Mouse (Mus musculus) adrenal gland, adult 18-20 months (tissue): ENCODE results near the gene Nr2e3. TPM values are rescaled to one million over a fixed set of nuclear protein-coding genes. Genes with fewer than 3 reads are reported as not detected.
A peak's percentile ranks its signal among the peaks of the same experiment; 100 is the strongest.
"Not testable (repeated sequence)": the region's sequence is repeated elsewhere in the genome, so short reads cannot be mapped to it uniquely, and the experiment has no call there.

Experiments used
- DNase-seq, 2 experiments: peaks; one replicate each; pipeline ENCODE4 v3.0.0; 2021 to 2022; ENCODE audit warnings: low spot score in 2 of 2
- total RNA-seq, 2 experiments: library from RNA; stranded (reverse); gene quantifications; 1 replicate in 1 of 2; 2 replicates in 1 of 2; pipeline ENCODE4 v1.2.3; 2021

Nr2e3 gene
- total RNA-seq, 2 experiments from 2014 or later = not detected

- DNase-seq = peak in 1 of 2 experiments; percentile 13
Measured at GRCm38 (mm10) chr9:59951001-59951750, 9.3 kb downstream of the Nr2e3 start.

GRCm38 (mm10) chr9:59949981-59950380 lies 10.5 kb downstream of the Nr2e3 start:
- DNase-seq = peak in 1 of 2 experiments; percentile 12

GRCm38 (mm10) chr9:59949511-59949910 lies 10.9 kb downstream of the Nr2e3 start:
- DNase-seq = no peak

DNA sequence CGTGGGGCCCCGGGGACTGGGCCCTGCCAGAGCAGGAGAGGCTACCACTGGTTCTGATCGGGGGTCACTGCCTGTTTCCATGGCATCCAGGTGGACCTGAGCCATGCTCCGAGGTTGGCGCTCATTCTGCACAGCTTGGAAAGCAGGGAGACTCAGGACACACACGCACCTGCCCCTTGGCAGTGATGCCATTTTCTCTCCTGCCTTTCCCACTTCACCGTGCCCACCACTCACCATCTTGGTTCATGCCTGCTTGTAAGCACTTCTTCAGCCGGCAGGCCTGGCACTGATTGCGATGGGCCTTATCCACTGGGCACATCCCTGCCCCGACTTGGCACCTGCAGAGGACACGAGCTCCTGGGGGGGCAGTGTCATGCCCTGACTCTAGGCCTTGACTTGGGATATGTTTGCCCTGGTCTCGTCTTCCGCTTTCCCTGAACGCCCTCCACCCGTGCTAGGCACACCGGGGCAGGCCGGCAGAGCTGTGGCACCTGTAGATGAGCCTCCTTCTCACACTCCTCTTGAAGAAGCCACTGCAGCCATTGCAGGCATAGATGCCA lies 11.7 kb downstream of the Nr2e3 start:
- DNase-seq = peak in 1 of 2 experiments; percentile 15

DNA sequence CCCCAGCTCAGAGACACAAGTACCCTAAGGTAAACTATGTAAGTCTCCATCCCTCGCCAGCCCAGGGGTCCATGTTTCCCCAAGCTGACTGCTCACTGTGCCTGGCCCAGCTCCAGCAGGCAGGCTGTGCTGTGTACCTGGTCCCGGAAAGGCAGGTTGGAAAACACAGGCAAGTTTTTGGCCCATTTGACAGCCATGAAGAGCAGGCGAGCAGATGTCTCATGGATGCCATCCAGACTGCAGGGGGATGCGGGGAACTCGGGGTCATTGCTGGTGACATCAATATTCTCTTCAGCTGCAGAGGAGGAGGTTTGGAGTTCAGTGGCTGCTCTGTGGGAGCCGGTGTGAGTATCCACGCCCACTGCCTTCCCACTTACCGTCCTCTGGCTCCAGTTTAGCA lies 12.2 kb downstream of the Nr2e3 start:
- peak in 1 of 2 experiments; percentile 19 for DNase-seq

- peak in 1 of 2 experiments; percentile 15 for DNase-seq
Measured at GRCm38 (mm10) chr9:59947271-59947670, 13.2 kb downstream of the Nr2e3 start.

DNA sequence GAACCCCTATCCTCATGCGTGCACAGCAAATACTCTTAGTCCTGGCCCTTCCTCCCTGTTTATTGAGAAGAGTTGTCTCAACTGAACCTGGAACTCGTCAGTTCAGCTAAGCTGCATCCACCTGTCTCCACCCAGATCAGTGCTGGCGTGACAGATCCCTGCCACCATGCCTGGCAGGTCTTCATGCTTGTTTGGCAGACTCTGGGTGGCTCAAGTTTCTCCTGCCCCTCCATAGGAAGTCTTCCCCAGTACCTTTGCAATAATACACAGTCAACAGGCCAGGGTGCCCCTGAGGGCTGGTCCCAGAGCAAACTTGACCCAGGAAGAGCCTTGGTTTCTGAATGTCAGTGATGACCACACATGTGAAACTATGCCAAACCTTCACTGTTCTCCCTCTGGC lies 15.2 kb downstream of the Nr2e3 start:
- no peak for DNase-seq

- no peak for DNase-seq
Measured at GRCm38 (mm10) chr9:59943826-59944225, 16.6 kb downstream of the Nr2e3 start.

DNA sequence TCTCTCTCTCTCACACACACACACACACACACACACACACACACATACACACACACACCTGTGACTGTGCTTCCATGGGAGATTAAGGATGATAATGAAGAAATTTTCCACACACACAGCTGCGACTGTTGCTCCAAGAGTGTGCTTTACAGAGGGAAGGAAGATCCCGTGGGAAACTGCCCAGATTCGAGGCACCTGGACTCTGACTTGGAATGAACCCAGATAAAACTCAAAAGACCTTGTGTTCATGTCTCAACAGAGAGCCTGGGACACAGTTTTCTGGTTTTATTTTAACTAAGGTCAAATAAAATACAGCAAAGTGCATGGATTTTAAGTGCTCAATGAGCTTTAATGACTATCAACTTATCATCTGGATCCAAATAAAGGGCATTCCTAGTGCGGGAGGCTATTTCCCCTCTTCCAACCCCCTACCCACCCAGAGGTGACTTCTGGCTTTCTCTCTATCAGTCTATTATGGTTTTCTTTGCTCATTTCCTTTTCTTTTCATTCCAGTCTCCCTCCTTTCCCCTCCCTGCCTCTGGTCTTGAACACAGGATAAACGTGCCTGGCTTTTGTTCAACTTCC lies 17.9 kb downstream of the Nr2e3 start:
- DNase-seq = no peak

DNA sequence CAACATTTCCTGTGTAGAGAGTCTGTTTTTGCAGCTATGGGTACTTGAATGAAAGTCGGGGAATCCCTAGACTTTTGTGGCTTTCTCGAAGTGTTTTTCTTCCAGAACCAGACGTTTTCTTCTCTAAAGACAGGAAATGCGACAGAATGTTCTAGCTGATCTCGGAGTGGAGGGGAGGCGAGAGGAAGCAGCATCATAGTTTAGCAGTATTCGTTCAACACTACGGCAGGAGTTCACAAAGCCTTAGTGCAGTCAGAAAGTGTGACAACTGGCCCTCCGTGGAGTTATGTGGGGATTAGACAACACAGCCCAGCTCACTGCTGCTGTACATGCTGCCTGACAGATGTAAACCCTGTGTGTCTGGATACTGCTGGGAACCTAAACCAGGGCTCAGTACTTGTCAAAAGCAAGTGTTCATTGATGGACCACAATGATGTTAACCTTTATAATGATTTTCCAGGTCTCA lies 18.5 kb downstream of the Nr2e3 start:
- DNase-seq = no peak

- no peak for DNase-seq
Measured at GRCm38 (mm10) chr9:59940913-59941884, 19.3 kb downstream of the Nr2e3 start.

DNA sequence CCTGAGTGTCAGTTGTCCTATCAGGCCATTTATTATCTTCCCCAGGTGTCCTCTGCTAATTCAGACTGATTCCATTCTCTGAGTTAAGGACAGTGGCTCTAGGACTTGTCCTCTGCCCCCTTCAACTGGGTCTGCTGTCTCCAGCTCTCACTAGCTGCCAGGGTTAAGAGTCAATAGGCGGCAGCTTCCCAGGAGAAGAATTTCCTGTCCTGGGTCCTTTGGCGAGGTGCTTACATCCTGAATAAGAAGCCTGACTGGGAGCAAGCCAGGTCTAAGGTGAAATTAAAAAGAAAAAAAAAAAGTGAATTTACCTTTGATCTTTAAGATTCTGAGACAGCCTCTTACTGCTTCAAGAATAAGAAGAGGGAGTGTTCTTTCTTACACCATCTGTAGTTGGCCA lies 20.8 kb downstream of the Nr2e3 start:
- DNase-seq = no peak

DNA sequence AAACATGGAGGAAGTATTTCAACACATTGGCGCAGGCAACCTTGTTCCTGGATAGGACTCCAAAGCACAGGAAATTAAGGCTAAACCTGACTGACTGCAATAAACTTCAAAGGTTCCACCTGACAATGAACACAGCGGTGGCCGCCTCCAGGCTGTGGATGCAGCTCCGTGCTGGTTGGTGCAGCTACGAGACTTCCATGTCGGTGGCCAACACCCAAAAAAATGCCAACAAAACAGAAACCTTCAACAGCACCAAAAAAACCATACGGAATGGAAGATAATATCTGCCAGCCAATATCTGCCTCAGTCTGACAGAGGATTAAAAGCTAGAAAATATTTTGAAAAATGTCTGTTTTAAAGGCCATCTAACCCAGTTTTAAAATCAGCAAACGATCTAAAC lies 21.9 kb downstream of the Nr2e3 start:
- DNase-seq = no peak

DNA sequence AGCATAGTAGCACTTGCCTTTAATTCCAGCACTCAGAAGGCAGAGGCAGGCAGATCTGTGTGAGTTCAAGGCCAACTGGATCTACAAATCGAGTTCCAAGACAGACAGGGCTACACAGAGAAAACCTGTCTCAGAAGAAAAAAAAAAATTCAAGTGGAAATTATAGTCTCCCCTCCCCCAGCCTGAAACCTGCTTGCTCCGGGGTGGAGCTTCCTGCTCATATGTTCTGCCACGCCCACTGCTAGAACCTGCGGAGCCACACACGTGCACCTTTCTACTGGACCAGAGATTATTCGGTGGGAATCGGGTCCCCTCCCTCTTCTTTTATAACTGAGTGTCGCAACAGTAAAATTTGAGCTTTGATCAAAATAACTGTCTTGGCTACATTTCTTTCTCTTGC lies 24.6 kb downstream of the Nr2e3 start:
- not testable (repeated sequence) for DNase-seq

DNA sequence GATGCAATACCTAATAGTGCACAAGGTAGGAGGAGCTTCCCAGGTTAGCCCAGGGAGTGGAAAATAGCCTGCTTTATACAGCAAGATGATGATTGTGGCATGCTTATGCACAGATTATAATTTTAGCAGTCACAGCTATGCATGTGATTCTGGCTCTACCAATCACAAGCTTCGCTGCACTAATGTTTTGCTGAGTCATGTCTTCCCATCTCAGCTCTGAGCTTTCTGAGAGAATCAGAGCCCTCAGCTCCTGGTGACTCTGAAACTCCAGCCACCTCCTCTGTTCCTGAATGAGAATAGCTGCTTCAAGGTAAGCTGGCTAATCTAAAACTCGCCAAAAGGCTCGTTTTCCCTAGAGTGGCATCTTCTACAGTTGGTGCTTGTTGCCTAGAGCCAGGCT lies 30.2 kb downstream of the Nr2e3 start:
- no peak for DNase-seq

- DNase-seq = no peak
Measured at GRCm38 (mm10) chr9:59914761-59915160, 45.7 kb downstream of the Nr2e3 start.

DNA sequence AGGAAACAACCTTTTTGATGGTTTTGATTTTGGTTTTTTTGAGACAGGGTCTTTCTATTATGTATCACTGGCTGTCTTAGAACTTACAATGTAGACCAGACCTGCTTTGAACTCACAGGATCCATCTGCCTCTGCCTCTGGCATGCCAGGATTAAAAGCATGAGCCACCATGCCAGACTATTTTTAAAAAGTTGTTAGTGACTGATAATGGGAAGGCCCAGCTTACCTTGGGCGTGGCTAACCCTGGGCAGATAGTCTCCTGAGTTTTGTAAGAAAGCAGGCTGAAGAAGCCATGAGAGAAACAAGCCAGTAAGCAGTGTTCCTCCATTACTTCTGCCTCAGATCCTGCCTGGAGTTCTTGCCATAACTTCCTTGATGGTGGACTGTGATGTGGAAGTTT lies 57.1 kb downstream of the Nr2e3 start:
- no peak for DNase-seq
